Mouse (Mus musculus): ENCODE results near the gene Syn3.

Gene Syn3

GRCm38 (mm10) chr10:86359208-86359607 lies 139.5 kb downstream of the Syn3 start:
- CTCF ChIA-PET: interaction anchor here in 3 of 4 experiments (0.5 to 1.4 kb wide), 3 partner anchors 63 to 267 kb away, joined by 3 to 4 read pairs (median 3); no protein-coding TSS in a partner anchor
- POLR2A ChIA-PET: interaction anchor here in 1 of 4 experiments (0.8 kb wide), 1 partner anchor 21 kb away, joined by 3 read pairs; no protein-coding TSS in a partner anchor

GRCm38 (mm10) chr10:86358307-86358975 lies 140.3 kb downstream of the Syn3 start:
- POLR2A ChIA-PET: interaction anchor here in 1 of 4 experiments (0.8 kb wide), 1 partner anchor 20 kb away, joined by 3 read pairs; no protein-coding TSS in a partner anchor
- CTCF ChIA-PET: interaction anchor here in 3 of 4 experiments (0.5 to 1.4 kb wide), 3 partner anchors 62 to 266 kb away, joined by 3 to 4 read pairs (median 3); no protein-coding TSS in a partner anchor

GRCm38 (mm10) chr10:86356819-86357563 lies 141.7 kb downstream of the Syn3 start:
- CTCF ChIA-PET: interaction anchor here in 2 of 4 experiments (0.6 kb wide), 3 partner anchors 107 to 1858 kb away, joined by 3 to 5 read pairs (median 3); no protein-coding TSS in a partner anchor
- POLR2A ChIA-PET: no interaction called here

GRCm38 (mm10) chr10:86352521-86352920 lies 146.2 kb downstream of the Syn3 start:
- ChIA-PET POLR2A (interaction anchor here in 1 of 4 experiments (0.7 kb wide), 1 partner anchor 10 kb away, joined by 3 read pairs; no protein-coding TSS in a partner anchor), CTCF (interaction anchor here in 1 of 4 experiments (1.0 kb wide), 1 partner anchor 50 kb away, joined by 7 read pairs; no protein-coding TSS in a partner anchor)

GRCm38 (mm10) chr10:86351287-86351686 lies 147.4 kb downstream of the Syn3 start:
- POLR2A ChIA-PET: interaction anchor here in 2 of 4 experiments (0.6 to 0.7 kb wide), 2 partner anchors 11 to 200 kb away, joined by 3 to 4 read pairs; no protein-coding TSS in a partner anchor
- CTCF ChIA-PET: interaction anchor here in 1 of 4 experiments (0.8 to 1.0 kb wide), 2 partner anchors 11 to 49 kb away, joined by 3 to 7 read pairs; no protein-coding TSS in a partner anchor

- CTCF ChIA-PET: interaction anchor here in 1 of 4 experiments (0.7 kb wide), 1 partner anchor 324 kb away, joined by 3 read pairs; no protein-coding TSS in a partner anchor
- POLR2A ChIA-PET: interaction anchor here in 1 of 4 experiments (0.6 to 1.2 kb wide), 2 partner anchors 8 to 12 kb away, joined by 3 to 4 read pairs; no protein-coding TSS in a partner anchor
These were observed 152.4 kb downstream of the Syn3 start for GRCm38 (mm10) chr10:86346235-86346840.

GRCm38 (mm10) chr10:86345645-86346044 lies 153.1 kb downstream of the Syn3 start:
- POLR2A ChIA-PET: no interaction called here
- CTCF ChIA-PET: no interaction called here

GRCm38 (mm10) chr10:86344654-86345053 lies 154.0 kb downstream of the Syn3 start:
- ChIA-PET POLR2A (no interaction called here), CTCF (interaction anchor here in 1 of 4 experiments (0.7 kb wide), 1 partner anchor 294 kb away, joined by 5 read pairs; no protein-coding TSS in a partner anchor)

- ChIA-PET POLR2A (interaction anchor here in 1 of 4 experiments (0.8 kb wide), 1 partner anchor 815 kb away, joined by 4 read pairs; no protein-coding TSS in a partner anchor), CTCF (no interaction called here)
These were observed 154.8 kb downstream of the Syn3 start for GRCm38 (mm10) chr10:86343931-86344330.

GRCm38 (mm10) chr10:86343362-86343761 lies 155.3 kb downstream of the Syn3 start:
- POLR2A ChIA-PET: interaction anchor here in 1 of 4 experiments (1.1 to 1.4 kb wide), 2 partner anchors 42 to 804 kb away, joined by 3 read pairs; no protein-coding TSS in a partner anchor
- CTCF ChIA-PET: interaction anchor here in 1 of 4 experiments (1.5 kb wide), 1 partner anchor 15 kb away, joined by 3 read pairs; no protein-coding TSS in a partner anchor

GRCm38 (mm10) chr10:86342713-86343112 lies 156.0 kb downstream of the Syn3 start:
- ChIA-PET CTCF (interaction anchor here in 1 of 4 experiments (1.5 kb wide), 1 partner anchor 14 kb away, joined by 3 read pairs; no protein-coding TSS in a partner anchor), POLR2A (interaction anchor here in 1 of 4 experiments (1.0 to 1.4 kb wide), 3 partner anchors 10 to 803 kb away, joined by 3 read pairs; no protein-coding TSS in a partner anchor)

- ChIA-PET POLR2A (interaction anchor here in 2 of 4 experiments (1.0 to 1.4 kb wide), 4 partner anchors 10 to 803 kb away, joined by 3 to 4 read pairs (median 3); no protein-coding TSS in a partner anchor), CTCF (interaction anchor here in 1 of 4 experiments (1.5 kb wide), 1 partner anchor 13 kb away, joined by 3 read pairs; no protein-coding TSS in a partner anchor)
These were observed 156.5 kb downstream of the Syn3 start for GRCm38 (mm10) chr10:86342151-86342550.

GRCm38 (mm10) chr10:86341589-86341988 lies 157.1 kb downstream of the Syn3 start:
- ChIA-PET POLR2A (interaction anchor here in 2 of 4 experiments (1.0 to 1.2 kb wide), 2 partner anchors 11 kb away, joined by 3 to 4 read pairs; no protein-coding TSS in a partner anchor), CTCF (no interaction called here)

GRCm38 (mm10) chr10:86340991-86341527 lies 157.6 kb downstream of the Syn3 start:
- POLR2A ChIA-PET: interaction anchor here in 1 of 4 experiments (1.2 kb wide), 1 partner anchor 10 kb away, joined by 4 read pairs; no protein-coding TSS in a partner anchor
- CTCF ChIA-PET: no interaction called here

GRCm38 (mm10) chr10:86340421-86340820 lies 158.3 kb downstream of the Syn3 start:
- ChIA-PET CTCF (interaction anchor here in 1 of 4 experiments (1.1 kb wide), 1 partner anchor 38 kb away, joined by 3 read pairs; no protein-coding TSS in a partner anchor), POLR2A (interaction anchor here in 2 of 4 experiments (0.9 to 1.3 kb wide), 2 partner anchors 40 kb away, joined by 4 to 7 read pairs; partner anchors contain the start of gene Timp3 (in 2 of the 2))

GRCm38 (mm10) chr10:86339649-86340379 lies 158.9 kb downstream of the Syn3 start:
- CTCF ChIA-PET: interaction anchor here in 1 of 4 experiments (1.1 kb wide), 1 partner anchor 37 kb away, joined by 3 read pairs; no protein-coding TSS in a partner anchor
- POLR2A ChIA-PET: interaction anchor here in 2 of 4 experiments (0.9 to 2.5 kb wide), 4 partner anchors 10 to 40 kb away, joined by 3 to 8 read pairs (median 6); partner anchors contain the start of gene Timp3 (in 2 of the 2)

GRCm38 (mm10) chr10:86339121-86339520 lies 159.6 kb downstream of the Syn3 start:
- ChIA-PET POLR2A (interaction anchor here in 2 of 4 experiments (1.1 to 2.5 kb wide), 5 partner anchors 8 to 38 kb away, joined by 3 to 8 read pairs (median 3); partner anchors contain the start of gene Timp3 (in 1 of the 2)), CTCF (interaction anchor here in 1 of 4 experiments (1.1 kb wide), 1 partner anchor 36 kb away, joined by 3 read pairs; no protein-coding TSS in a partner anchor)
